Mouse (Mus musculus): ENCODE data around the gene Cpne4. TPM values are rescaled to one million over a fixed set of nuclear protein-coding genes. Genes with fewer than 3 reads are reported as not detected.

Gene Cpne4
- polyA plus RNA-seq, 1 experiment, result 0.24 TPM

DNA sequence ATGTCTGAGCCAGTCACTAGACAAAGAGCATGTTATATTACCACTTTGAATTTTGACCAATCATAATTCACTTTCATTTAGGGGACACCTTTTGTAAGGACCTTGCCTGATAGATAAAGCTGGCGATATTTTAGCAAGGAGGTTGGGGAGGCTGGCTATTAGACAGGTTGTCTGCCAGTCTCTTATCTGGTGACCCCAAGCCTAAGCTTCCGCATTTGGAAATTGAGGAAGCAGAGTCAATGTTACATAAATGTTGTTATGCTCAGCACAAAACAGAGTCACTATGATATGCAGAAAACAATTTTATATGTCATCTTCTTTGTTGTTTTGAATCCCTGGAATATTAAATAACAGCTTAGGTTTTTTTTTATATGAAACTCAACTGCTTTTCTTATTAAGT, 267.6 kb downstream of the Cpne4 start:
- WGBS, result 49% methylated on average over 2 of the region's 2 CpGs
- H3K27me3 ChIP-seq (ENCODE audit: control insufficient read depth, insufficient read depth, low read length), result no peaks in the 10 kb centered on the region
- no peak overlapping the region for H3K27ac ChIP-seq (ENCODE audit: insufficient read depth, low read depth, low read length)
- TF ChIP-seq CTCF (IDR thresholded peaks at IDR 0.05; ENCODE audit: extremely low read depth, insufficient read length, insufficient replicate concordance, low read depth, low read length) (no peak), POLR2A (IDR thresholded peaks at IDR 0.05; ENCODE audit: low read depth, low read length) (no peak)
- H3K4me1 ChIP-seq (ENCODE audit: control insufficient read depth, insufficient read depth, insufficient read length, low read length), result no peaks in the 10 kb centered on the region
- no peak overlapping the region for H3K4me3 ChIP-seq (ENCODE audit: low read depth, low read length)
- H3K36me3 ChIP-seq (ENCODE audit: control insufficient read depth, insufficient read depth, low read length), result no peaks in the 10 kb centered on the region

- TF ChIP-seq CTCF (IDR thresholded peaks at IDR 0.05; ENCODE audit: extremely low read depth, insufficient read length, insufficient replicate concordance, low read depth, low read length), result no peak
- WGBS, result 58% methylated on average over 3 of the region's 3 CpGs
These were observed 281.6 kb downstream of the Cpne4 start for GRCm38 (mm10) chr9:104828646-104829045.

GRCm38 (mm10) chr9:104832934-104833539, 286.0 kb downstream of the Cpne4 start:
- H3K36me3 ChIP-seq (ENCODE audit: control insufficient read depth, insufficient read depth, low read length), result no peaks in the 10 kb centered on the region
- no peaks in the 10 kb centered on the region for H3K4me1 ChIP-seq (ENCODE audit: control insufficient read depth, insufficient read depth, insufficient read length, low read length)
- TF ChIP-seq POLR2A (IDR thresholded peaks at IDR 0.05; ENCODE audit: low read depth, low read length) (no peak), CTCF (IDR thresholded peaks at IDR 0.05; ENCODE audit: extremely low read depth, insufficient read length, insufficient replicate concordance, low read depth, low read length) (no peak)
- H3K27ac ChIP-seq (ENCODE audit: insufficient read depth, low read depth, low read length), result no peak overlapping the region
- no peak overlapping the region for H3K4me3 ChIP-seq (ENCODE audit: low read depth, low read length)
- 89% methylated on average over 5 of the region's 5 CpGs for WGBS
- no peaks in the 10 kb centered on the region for H3K27me3 ChIP-seq (ENCODE audit: control insufficient read depth, insufficient read depth, low read length)

More at GRCm38 (mm10) chr9:104828646-104829045, 281.6 kb downstream of the Cpne4 start:
- Histone ChIP-seq H3K27ac (ENCODE audit: insufficient read depth, low read depth, low read length) (no peak overlapping the region), H3K4me1 (ENCODE audit: control insufficient read depth, insufficient read depth, insufficient read length, low read length) (no peaks in the 10 kb centered on the region), H3K36me3 (ENCODE audit: control insufficient read depth, insufficient read depth, low read length) (no peaks in the 10 kb centered on the region), H3K4me3 (ENCODE audit: low read depth, low read length) (no peak overlapping the region), H3K27me3 (ENCODE audit: control insufficient read depth, insufficient read depth, low read length) (no peaks in the 10 kb centered on the region)

GRCm38 (mm10) chr9:104837931-104838330, 290.8 kb downstream of the Cpne4 start:
- H3K27ac ChIP-seq (ENCODE audit: insufficient read depth, low read depth, low read length), result no peak overlapping the region
- no peaks in the 10 kb centered on the region for H3K36me3 ChIP-seq (ENCODE audit: control insufficient read depth, insufficient read depth, low read length)
- H3K27me3 ChIP-seq (ENCODE audit: control insufficient read depth, insufficient read depth, low read length), result no peaks in the 10 kb centered on the region
- no peak overlapping the region for H3K4me3 ChIP-seq (ENCODE audit: low read depth, low read length)
- H3K4me1 ChIP-seq (ENCODE audit: control insufficient read depth, insufficient read depth, insufficient read length, low read length), result no peaks in the 10 kb centered on the region
- WGBS, result 76% methylated on average over 1 of the region's 1 CpGs
- no peak for TF ChIP-seq POLR2A (IDR thresholded peaks at IDR 0.05; ENCODE audit: low read depth, low read length)
- no peak for TF ChIP-seq CTCF (IDR thresholded peaks at IDR 0.05; ENCODE audit: extremely low read depth, insufficient read length, insufficient replicate concordance, low read depth, low read length)

DNA sequence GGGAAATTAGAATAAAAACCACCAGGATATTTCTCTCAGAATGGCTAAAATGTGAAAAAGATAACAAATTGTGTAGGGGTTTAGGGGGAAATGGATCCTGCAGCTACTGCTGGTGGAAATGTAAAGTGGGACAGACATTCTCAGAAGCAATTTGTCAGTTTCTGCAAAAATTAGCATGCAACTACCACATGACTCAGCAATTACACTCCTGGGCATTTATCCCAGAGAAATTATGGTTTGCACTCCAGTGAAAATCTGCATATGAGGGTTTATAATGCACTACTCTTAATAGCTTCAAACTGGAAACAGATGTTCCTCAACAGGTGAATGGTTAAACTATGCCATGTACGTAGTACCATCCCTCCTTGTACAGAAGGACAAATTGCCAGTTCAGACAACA, 294.2 kb downstream of the Cpne4 start:
- H3K27ac ChIP-seq (ENCODE audit: insufficient read depth, low read depth, low read length), result no peak overlapping the region
- 69% methylated on average over 1 of the region's 1 CpGs for WGBS
- no peaks in the 10 kb centered on the region for H3K27me3 ChIP-seq (ENCODE audit: control insufficient read depth, insufficient read depth, low read length)
- H3K4me1 ChIP-seq (ENCODE audit: control insufficient read depth, insufficient read depth, insufficient read length, low read length), result no peaks in the 10 kb centered on the region
- H3K4me3 ChIP-seq (ENCODE audit: low read depth, low read length), result no peak overlapping the region
- H3K36me3 ChIP-seq (ENCODE audit: control insufficient read depth, insufficient read depth, low read length), result no peaks in the 10 kb centered on the region
- TF ChIP-seq POLR2A (IDR thresholded peaks at IDR 0.05; ENCODE audit: low read depth, low read length) (no peak), CTCF (IDR thresholded peaks at IDR 0.05; ENCODE audit: extremely low read depth, insufficient read length, insufficient replicate concordance, low read depth, low read length) (no peak)

DNA sequence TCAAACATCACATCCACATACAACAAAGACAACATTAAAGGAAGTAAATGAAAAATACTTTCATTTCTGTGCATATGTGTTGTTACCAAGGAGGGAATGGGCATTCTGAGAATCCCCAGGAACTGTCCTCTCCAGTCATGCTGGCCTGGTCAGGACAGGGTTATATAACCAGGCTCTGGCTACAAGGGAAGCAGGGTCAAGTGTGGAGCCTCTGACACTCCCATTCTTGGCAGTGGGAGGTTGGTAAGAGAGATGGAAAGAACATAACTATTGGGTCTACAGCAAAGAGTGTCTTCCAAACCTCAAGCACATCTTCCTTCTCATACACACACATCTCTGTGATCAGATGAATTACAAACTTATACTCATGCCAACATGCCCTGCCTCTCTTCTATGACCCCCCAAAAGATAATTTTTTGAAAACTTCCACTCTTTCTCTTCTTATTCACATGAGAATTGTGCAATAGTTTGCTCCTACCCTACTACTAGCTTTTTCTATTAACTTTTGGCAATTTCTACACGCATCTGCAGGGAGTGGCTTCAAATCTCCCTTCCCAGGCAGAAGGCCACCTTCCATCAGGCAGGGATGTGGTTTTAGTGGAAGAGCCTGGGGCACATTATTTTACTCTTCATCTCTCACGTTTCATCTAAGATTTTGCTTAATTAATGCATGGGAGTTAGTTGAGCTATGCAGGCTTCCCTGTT, 298.3 kb downstream of the Cpne4 start:
- TF ChIP-seq CTCF (IDR thresholded peaks at IDR 0.05; ENCODE audit: extremely low read depth, insufficient read length, insufficient replicate concordance, low read depth, low read length), result no peak
- TF ChIP-seq POLR2A (IDR thresholded peaks at IDR 0.05; ENCODE audit: low read depth, low read length), result no peak
- Histone ChIP-seq H3K27ac (ENCODE audit: insufficient read depth, low read depth, low read length) (no peak overlapping the region), H3K4me1 (ENCODE audit: control insufficient read depth, insufficient read depth, insufficient read length, low read length) (no peaks in the 10 kb centered on the region), H3K4me3 (ENCODE audit: low read depth, low read length) (no peak overlapping the region), H3K36me3 (ENCODE audit: control insufficient read depth, insufficient read depth, low read length) (no peaks in the 10 kb centered on the region), H3K27me3 (ENCODE audit: control insufficient read depth, insufficient read depth, low read length) (no peaks in the 10 kb centered on the region)
- 49% methylated on average over 2 of the region's 2 CpGs for WGBS

DNA sequence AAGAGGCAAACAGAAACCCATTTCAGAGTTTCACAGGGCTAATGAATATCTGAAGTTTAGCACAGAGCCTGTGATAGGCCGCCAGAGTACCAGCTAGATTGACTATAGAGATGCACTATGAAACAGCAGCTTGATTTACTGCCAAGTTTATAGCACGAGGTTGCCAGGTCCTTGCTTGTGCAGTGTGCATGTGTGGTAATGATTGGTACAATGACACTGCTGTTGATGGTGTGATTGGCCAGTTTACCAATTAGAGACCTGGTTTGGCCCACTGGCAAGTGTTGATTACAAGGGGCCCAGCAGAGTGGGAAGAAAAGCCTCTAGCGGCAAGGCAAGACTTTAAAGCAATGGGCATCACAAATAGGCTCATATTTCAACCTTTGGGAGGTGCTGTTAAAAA, 306.6 kb downstream of the Cpne4 start:
- H3K27me3 ChIP-seq (ENCODE audit: control insufficient read depth, insufficient read depth, low read length), result no peaks in the 10 kb centered on the region
- no peaks in the 10 kb centered on the region for H3K4me1 ChIP-seq (ENCODE audit: control insufficient read depth, insufficient read depth, insufficient read length, low read length)
- H3K4me3 ChIP-seq (ENCODE audit: low read depth, low read length), result no peak overlapping the region
- no peak for TF ChIP-seq POLR2A (IDR thresholded peaks at IDR 0.05; ENCODE audit: low read depth, low read length)
- TF ChIP-seq CTCF (IDR thresholded peaks at IDR 0.05; ENCODE audit: extremely low read depth, insufficient read length, insufficient replicate concordance, low read depth, low read length), result no peak
- no peaks in the 10 kb centered on the region for H3K36me3 ChIP-seq (ENCODE audit: control insufficient read depth, insufficient read depth, low read length)
- H3K27ac ChIP-seq (ENCODE audit: insufficient read depth, low read depth, low read length), result no peak overlapping the region
- WGBS, result 57% methylated on average over 3 of the region's 3 CpGs
